Mouse (Mus musculus) right cerebral cortex, postnatal 14 days (tissue): ENCODE measurements around the gene Asap2.
A peak's percentile ranks its signal among the peaks of the same experiment; 100 is the strongest.

Experiments used
- DNase-seq: peaks from one replicate; pipeline ENCODE4 v3.0.0; 2022

Asap2 gene

GRCm38 (mm10) chr12:21133972-21134859 lies 144.0 kb downstream of the Asap2 start:
- DNase-seq = no peak

GRCm38 (mm10) chr12:21135651-21136461 lies 145.6 kb downstream of the Asap2 start:
- no peak for DNase-seq

- DNase-seq = no peak
Observed at GRCm38 (mm10) chr12:21136462-21136751, 146.1 kb downstream of the Asap2 start.

- no peak for DNase-seq
Observed at GRCm38 (mm10) chr12:21139560-21139959, 149.3 kb downstream of the Asap2 start.

- DNase-seq = peak; percentile 42
Observed at GRCm38 (mm10) chr12:21140153-21140552, 149.9 kb downstream of the Asap2 start.

- DNase-seq = no peak
Observed at GRCm38 (mm10) chr12:21140741-21141308, 150.6 kb downstream of the Asap2 start.

GRCm38 (mm10) chr12:21141691-21142300 lies 151.5 kb downstream of the Asap2 start:
- DNase-seq = no peak

GRCm38 (mm10) chr12:21142489-21143254 lies 152.4 kb downstream of the Asap2 start:
- DNase-seq = no peak

GRCm38 (mm10) chr12:21144602-21145001 lies 154.3 kb downstream of the Asap2 start:
- DNase-seq = no peak

GRCm38 (mm10) chr12:21145050-21145449 lies 154.8 kb downstream of the Asap2 start:
- no peak for DNase-seq

- no peak for DNase-seq
Observed at GRCm38 (mm10) chr12:21146826-21147225, 156.6 kb downstream of the Asap2 start.

GRCm38 (mm10) chr12:21153279-21153707 lies 163.0 kb downstream of the Asap2 start:
- DNase-seq = no peak

GRCm38 (mm10) chr12:21155062-21155461 lies 164.8 kb downstream of the Asap2 start:
- no peak for DNase-seq

GRCm38 (mm10) chr12:21159304-21159703 lies 169.0 kb downstream of the Asap2 start:
- DNase-seq = no peak

GRCm38 (mm10) chr12:21160327-21160828 lies 170.1 kb downstream of the Asap2 start:
- DNase-seq = no peak

GRCm38 (mm10) chr12:21161841-21162240 lies 171.6 kb downstream of the Asap2 start:
- no peak for DNase-seq

GRCm38 (mm10) chr12:21163706-21164105 lies 173.4 kb downstream of the Asap2 start:
- DNase-seq = no peak

GRCm38 (mm10) chr12:21164251-21164650 lies 174.0 kb downstream of the Asap2 start:
- DNase-seq = no peak

- no peak for DNase-seq
Observed at GRCm38 (mm10) chr12:21165157-21165556, 174.9 kb downstream of the Asap2 start.

GRCm38 (mm10) chr12:21165891-21166342 lies 175.7 kb downstream of the Asap2 start:
- DNase-seq = peak; percentile 26

GRCm38 (mm10) chr12:21166884-21167575 lies 176.8 kb downstream of the Asap2 start:
- no peak for DNase-seq
